Mouse (Mus musculus) spleen, postnatal 14 days (tissue): ENCODE results near the gene Gm49630.
"Not testable (repeated sequence)": the region's sequence is repeated elsewhere in the genome, so short reads cannot be mapped to it uniquely, and the experiment has no call there.

Experiments used
- DNase-seq, 2 experiments: peaks; one replicate each; pipeline ENCODE4 v3.0.0; 2021 to 2022; ENCODE audit warnings: low spot score in 2 of 2

Gm49630 gene

DNA sequence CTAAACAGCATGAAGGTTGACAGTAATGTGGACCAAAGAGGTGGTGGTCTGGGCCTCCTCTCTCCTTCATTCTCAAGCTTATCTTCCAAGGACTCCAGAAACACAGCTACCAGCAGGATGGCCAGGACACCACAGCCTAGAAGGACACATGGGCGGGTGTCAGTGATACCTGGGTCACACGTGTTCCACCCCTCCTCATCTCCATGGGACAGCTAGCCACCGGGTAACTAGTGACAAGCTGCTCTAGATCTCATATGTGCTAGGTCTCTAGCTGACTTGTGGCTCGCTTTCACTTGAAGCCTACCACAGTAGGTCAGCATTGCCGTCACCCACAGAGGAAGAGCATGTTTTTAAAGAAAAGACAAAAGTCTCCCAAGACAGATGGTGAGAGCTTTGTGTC lies at the start of gene Gm49630:
Gm49630 (minus strand) TSS at position 101 of the 400 bp plus-strand sequence.
- not testable (repeated sequence) for DNase-seq

GRCm38 (mm10) chr17:7420191-7420973 lies 48.6 kb upstream of the Gm49630 start:
- not testable (repeated sequence) for DNase-seq

DNA sequence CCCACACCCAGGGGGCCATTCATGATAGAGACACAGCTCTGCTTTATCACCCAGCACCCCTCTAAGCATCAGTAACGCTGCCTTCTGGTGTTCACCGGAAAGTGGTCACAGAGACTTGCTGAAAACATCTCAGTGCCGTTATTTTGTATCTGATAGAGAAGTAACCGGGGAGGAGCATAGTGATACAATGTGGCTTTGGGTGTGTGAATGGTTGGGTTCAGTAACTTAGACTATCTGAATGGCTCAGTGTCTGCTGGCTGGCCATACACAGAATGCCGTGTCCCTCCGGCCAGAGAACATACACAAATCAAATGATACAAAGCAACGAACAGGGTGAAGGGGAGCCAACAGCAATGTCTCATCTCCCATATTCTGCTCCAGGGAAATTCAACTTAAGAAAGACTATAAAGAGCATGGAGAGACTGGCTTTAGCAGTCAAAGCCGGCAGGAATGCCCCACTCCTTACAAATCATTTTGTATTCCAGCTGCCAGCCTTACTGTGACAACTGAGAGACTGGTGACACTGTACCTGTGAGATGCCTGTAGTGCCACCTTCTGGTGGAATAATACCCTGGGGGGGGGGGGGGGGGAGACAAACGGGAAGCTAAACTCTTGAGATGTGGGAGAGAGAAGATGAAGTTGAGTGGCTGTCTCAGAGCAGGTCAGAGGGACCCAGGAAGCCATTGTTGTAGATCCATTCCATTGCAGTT lies 43.0 kb upstream of the Gm49630 start:
- not testable (repeated sequence) for DNase-seq

DNA sequence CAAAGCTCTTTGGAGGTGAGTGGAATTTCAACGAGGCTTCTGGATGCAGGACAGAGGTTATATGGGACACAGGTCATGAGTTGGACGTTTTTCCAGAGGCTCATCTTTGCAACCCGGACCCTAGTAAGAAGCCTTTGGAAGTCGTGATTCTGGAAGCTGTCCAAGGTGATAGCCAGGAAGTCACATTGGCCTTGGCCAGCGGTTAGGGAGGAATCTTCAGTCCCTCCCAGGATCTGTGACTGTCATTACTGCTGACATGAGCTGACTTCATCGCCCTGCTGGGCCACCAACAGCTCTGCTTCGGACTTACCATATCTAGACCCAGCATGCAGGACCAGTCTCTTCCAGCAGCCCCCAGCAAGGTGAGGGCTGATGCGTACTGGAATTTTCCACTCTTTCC lies 41.6 kb upstream of the Gm49630 start:
- DNase-seq = not testable (repeated sequence)

DNA sequence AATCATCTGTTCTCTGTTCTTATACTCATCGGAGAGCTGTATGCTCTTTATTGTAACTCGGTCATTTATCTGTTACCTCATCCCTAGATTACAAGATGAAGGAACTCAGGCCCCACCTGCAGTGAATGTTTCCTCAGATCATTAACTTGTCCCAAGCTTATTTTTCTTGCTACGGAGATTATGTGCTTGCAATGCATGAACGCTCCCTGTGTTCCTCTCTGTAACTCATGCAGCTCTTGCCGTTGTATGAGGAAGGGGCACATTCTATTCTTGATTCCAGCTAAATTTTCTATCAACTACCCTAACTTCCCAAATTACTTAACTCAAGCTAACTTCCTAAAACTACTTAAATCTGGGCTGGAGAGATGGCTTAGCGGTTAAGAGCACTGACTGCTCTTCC lies 28.0 kb upstream of the Gm49630 start:
- DNase-seq = not testable (repeated sequence)

DNA sequence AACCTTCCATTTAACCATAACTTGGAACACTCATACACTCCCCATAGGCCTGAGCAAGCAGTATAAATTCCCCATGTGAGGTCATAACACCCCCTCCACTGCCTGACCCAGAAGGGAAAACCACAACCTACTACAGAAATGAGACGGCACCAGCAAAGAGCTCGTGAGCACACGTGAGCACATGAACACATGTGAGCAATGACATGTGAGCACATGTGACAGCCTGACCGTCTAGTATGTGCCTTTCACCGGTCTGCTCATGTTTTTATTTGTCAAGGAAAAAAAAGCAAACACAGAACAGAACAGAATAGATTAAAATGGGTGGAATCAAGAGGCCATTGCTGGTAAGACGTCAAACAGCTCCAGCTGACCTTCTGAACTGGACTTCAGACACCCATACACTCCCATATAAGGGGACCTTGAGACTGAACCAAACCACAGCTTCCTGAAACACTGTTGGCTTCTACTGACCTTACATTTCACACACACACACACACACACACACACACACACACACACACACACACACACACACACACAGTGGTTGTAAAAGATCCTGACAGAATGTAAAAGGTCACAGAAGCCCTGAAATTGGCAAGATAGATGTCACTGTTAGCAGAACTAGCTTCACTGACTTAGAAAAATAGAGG lies 26.5 kb upstream of the Gm49630 start:
- not testable (repeated sequence) for DNase-seq

DNA sequence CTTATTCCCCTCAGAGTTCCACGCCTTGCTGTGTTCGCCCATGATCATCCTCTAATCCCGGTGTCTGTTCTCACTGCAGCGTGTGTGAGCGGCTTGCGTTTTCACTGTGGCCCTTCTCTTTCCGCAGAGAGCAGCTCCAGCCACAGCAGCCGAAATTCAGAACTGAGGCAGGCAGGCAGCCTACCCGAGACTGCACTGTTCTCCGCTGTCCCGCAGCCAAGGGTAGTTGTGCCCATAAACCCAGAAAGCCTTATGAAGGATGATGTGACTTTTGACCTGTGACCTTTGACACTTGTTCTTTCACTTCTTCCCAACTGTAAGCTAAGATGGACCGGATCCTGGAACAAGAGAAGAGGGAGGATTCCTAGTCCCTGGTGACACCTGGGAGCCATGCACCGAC lies 25.3 kb upstream of the Gm49630 start:
- DNase-seq = not testable (repeated sequence)

DNA sequence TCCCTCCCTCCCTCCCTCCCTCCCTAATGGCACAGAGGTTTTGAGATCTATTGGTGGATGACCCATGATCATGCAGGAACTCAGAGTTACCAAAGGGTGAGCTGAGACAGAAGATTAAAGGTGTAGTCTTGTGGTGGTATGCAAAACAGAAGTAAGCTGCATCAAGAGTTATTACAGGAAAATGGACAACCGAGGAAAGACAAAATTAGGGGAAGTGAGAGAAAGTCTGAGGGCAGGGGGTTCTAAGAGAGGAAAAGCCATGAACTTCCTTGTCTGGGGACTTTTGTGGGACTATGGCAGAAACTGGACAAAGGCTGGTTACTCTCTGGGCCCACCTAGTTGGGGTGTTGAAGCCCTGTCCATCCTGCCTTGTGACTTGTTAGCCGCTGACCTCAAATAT lies 24.5 kb upstream of the Gm49630 start:
- DNase-seq = not testable (repeated sequence)

- DNase-seq = not testable (repeated sequence)
Measured at GRCm38 (mm10) chr17:7395671-7396070, 23.9 kb upstream of the Gm49630 start.

GRCm38 (mm10) chr17:7395116-7395515 lies 23.3 kb upstream of the Gm49630 start:
- not testable (repeated sequence) for DNase-seq

GRCm38 (mm10) chr17:7389898-7390297 lies 18.1 kb upstream of the Gm49630 start:
- DNase-seq = not testable (repeated sequence)

- DNase-seq = not testable (repeated sequence)
Measured at GRCm38 (mm10) chr17:7388958-7389356, 17.2 kb upstream of the Gm49630 start.

GRCm38 (mm10) chr17:7388341-7388957 lies 16.7 kb upstream of the Gm49630 start:
- DNase-seq = not testable (repeated sequence)

DNA sequence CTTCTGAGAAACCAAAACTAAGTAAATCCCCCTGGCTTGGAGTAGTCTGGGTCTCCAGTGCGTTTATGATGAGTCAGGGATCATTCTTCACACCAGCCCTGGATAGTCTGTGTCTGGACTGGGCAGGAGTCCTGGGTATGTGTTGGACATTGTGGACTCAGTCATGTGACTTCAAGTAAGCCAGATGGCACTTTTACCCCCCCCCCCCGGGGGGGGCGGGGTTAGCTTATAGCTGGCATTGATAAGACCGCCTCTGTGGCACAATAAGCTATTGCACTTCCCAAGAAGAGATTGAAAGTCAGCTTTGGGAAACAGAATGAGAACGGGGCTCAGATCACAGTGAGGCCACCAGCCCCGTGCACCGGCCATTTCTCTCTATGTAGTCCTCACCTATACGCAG lies 14.2 kb upstream of the Gm49630 start:
- not testable (repeated sequence) for DNase-seq

- DNase-seq = not testable (repeated sequence)
Measured at GRCm38 (mm10) chr17:7385364-7385763, 13.6 kb upstream of the Gm49630 start, which contains the start of gene Unc93a2. Unc93a2 (minus strand) TSS chr17:7385464.

DNA sequence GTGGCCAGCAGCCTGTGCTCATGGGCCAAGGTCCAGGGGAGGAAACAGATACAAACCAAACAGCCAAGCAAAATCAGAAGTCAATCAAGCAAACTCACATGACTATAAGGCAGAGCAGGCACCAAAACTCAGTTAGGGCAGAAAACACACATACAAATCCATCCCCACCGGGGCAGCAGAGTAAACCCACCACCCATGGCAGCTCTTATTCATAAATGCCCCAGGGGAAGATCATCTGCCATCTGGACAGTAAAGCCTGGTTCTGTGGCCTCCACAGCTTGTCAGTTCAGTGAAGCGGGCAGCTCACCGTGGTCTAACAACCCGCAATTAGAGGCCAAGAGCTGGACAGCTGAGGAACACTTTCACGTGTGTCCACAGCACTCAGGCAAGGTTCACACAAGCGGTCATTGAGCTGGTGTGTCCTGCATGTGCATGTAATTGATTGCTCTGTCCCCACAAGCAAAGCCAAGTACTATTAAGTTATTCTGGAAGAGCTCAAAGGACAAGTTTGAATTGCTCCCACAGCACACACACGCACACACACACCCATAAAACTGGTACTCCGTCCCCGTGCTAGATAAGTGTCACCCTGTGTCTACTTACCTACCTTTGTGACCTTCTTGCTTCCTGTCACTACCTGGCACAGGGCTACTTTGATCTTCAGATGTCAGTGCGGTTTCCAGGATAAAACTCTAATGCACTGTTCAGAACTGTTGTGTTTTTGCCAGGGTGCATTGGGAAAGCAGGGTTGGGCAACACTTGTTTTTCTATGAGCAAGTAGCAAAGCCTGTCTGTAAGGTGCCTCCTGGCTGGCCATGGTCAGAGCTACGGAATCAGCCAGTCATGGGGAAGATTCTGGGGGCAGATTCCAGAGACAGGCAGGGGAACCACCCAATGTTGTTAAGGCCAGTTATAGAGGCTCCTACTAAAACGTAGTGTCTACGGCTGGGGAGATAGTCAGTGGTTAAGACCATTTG lies 11.7 kb upstream of the Gm49630 start:
- DNase-seq = not testable (repeated sequence)

GRCm38 (mm10) chr17:7382711-7383110 lies 10.9 kb upstream of the Gm49630 start:
- DNase-seq = not testable (repeated sequence)

DNA sequence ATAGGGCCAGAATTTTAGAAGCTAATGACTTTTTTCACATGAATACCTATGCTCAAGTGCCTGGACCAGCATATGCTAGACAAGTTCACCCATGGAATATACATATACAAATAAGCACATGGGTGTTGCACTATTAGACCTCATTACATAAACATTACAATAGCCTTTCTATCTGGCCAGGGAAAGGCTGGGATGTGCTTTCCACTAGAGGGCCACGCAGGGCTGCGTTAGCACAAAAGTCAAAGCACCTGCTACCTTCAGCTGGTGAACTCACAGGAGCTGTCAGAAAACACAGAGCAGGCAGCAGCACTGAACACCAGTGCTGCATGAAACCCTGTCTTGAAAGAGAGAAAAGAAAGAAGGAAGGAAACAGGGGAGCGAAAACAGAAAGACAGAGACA lies 6.1 kb upstream of the Gm49630 start:
- DNase-seq = not testable (repeated sequence)

- DNase-seq = not testable (repeated sequence)
Measured at GRCm38 (mm10) chr17:7376951-7377700, 5.3 kb upstream of the Gm49630 start.

- not testable (repeated sequence) for DNase-seq
Measured at GRCm38 (mm10) chr17:7369401-7369800, 2.4 kb downstream of the Gm49630 start.
